Mouse (Mus musculus) thymus, adult 2 months (tissue): ENCODE results near the gene Ctrc. TPM values are rescaled to one million over a fixed set of nuclear protein-coding genes. Genes with fewer than 3 reads are reported as not detected.
A peak's percentile ranks its signal among the peaks of the same experiment; 100 is the strongest.

Source experiments
- DNase-seq: peaks from one replicate; pipeline ENCODE4 v3.0.0; 2021
- H3K27ac ChIP-seq: fragments of 200-500 bp; 2 replicates; pipeline ENCODE4 v1.5.1; 2012; ENCODE audit warnings: low read length, control low read depth; ENCODE audit not compliant: control insufficient read depth, insufficient read depth
- H3K27me3 ChIP-seq: fragments of 200-500 bp; 2 replicates; pipeline ENCODE4 v1.6.1; 2012; ENCODE audit warnings: mild to moderate bottlenecking, low read length, moderate library complexity, mixed read lengths; ENCODE audit not compliant: control insufficient read depth, insufficient read depth
- H3K36me3 ChIP-seq: fragments of 200-500 bp; 2 replicates; pipeline ENCODE4 v1.6.1; 2012; ENCODE audit warnings: mild to moderate bottlenecking, low read length, moderate library complexity; ENCODE audit not compliant: control insufficient read depth, insufficient read depth
- H3K4me1 ChIP-seq: fragments of 200-500 bp; replicated peaks from 2 replicates; pipeline ENCODE4 v1.6.1; 2012; ENCODE audit warnings: low read length; ENCODE audit not compliant: control insufficient read depth, insufficient read depth
- H3K4me3 ChIP-seq: fragments of 200-500 bp; 2 replicates; pipeline ENCODE4 v1.5.1; 2012; ENCODE audit warnings: mild to moderate bottlenecking, low read length, control low read depth, moderate library complexity; ENCODE audit not compliant: control insufficient read depth, insufficient read depth
- CTCF ChIP-seq: fragments of 200-500 bp; IDR thresholded peaks from 2 replicates; pipeline ENCODE4 v1.5.1; 2012; ENCODE audit warnings: mild to moderate bottlenecking, control low read depth, low read length, moderate library complexity, borderline replicate concordance; ENCODE audit not compliant: control insufficient read depth, poor library complexity, insufficient read depth; ENCODE audit errors: extremely low read depth
- POLR2A ChIP-seq: fragments of 200-500 bp; IDR thresholded peaks from 2 replicates; pipeline ENCODE4 v1.6.1; 2012; ENCODE audit warnings: mild to moderate bottlenecking, low read length, control low read depth, moderate library complexity; ENCODE audit not compliant: control insufficient read depth, poor library complexity, insufficient read depth; ENCODE audit errors: extremely low read depth
- WGBS: fragments of 180-500 bp; shearing (Covaris S2); methylation state at CpG from one replicate; pipeline ENCODE4 v1.1.7; 2018; 5-methylcytosine and 5-hydroxymethylcytosine counted together
- polyA plus RNA-seq: library from polyadenylated mRNA; depleted of rRNA; stranded (reverse); fragments of >200 nt; gene quantifications from 2 replicates; pipeline ENCODE4 v1.2.3, GENCODE M21; 2012

Ctrc gene
- polyA plus RNA-seq, 1 experiment: 0.35 TPM

DNA sequence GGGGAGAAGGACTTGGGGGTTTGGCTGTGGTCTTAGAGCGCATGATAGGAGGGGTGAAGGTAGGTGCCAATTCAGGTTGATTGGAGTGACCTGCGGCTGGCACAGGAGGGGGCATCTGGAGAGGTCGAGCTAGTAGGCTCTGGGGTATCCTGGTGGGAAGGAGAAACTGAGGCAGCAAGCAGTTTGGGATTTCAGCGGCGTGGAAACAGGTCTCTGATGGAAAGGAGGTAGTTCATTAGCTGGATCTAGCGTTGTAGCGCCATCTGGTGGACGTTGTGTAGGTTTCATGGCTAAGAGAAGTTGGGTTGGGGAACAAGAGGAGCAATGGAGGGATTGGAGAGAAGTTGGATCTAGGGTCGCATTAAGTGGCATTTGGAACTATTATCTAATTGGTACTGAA, 7.3 kb upstream of the Ctrc start:
- H3K27me3 ChIP-seq: no peaks in the 10 kb centered on the region
- H3K4me1 ChIP-seq: no peaks in the 10 kb centered on the region
- H3K4me3 ChIP-seq: no peak overlapping the region
- WGBS: 48% methylated on average over 9 of the region's 9 CpGs
- TF ChIP-seq POLR2A: no peak
- 0 out of 2 replicates have a peak, but pooled peaks have one; percentile 25 for TF ChIP-seq CTCF
- H3K36me3 ChIP-seq: no peaks in the 10 kb centered on the region
- DNase-seq: peak; percentile 43
- H3K27ac ChIP-seq: no peak overlapping the region

DNA sequence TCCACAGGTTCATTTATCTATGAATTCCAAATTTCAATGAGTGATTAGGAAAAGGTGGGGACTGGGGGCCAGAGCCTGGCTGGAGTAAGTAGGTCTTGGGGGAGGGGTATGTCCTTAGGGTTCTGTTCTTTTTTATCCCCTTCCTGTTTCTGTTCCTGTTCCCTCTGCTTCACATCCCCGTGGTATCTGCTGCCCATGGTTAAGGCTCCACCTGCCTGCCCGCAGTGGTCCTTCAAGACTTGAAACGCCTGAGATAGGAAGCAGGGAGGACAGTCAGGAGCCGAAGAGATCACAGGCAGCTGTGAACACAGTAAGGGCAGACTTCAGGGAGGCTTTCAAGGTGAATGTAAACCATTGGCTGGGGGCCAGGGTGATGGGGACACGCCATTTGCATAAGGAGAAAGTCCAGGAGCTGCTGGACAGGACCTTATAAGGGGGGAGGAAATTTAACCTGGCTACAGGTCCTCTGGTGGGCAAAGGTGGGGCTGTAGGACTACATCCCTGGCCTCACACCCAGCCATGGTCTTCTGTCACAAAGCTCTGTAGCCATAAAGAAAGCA, 11.5 kb downstream of the Ctrc start:
- no peak overlapping the region for H3K4me3 ChIP-seq
- H3K27me3 ChIP-seq: no peaks in the 10 kb centered on the region
- H3K4me1 ChIP-seq: no peaks in the 10 kb centered on the region
- 35% methylated on average over 5 of the region's 5 CpGs for WGBS
- no peaks in the 10 kb centered on the region for H3K36me3 ChIP-seq
- no peak for DNase-seq
- H3K27ac ChIP-seq: no peak overlapping the region
- TF ChIP-seq POLR2A: no peak
- no peak for TF ChIP-seq CTCF

DNA sequence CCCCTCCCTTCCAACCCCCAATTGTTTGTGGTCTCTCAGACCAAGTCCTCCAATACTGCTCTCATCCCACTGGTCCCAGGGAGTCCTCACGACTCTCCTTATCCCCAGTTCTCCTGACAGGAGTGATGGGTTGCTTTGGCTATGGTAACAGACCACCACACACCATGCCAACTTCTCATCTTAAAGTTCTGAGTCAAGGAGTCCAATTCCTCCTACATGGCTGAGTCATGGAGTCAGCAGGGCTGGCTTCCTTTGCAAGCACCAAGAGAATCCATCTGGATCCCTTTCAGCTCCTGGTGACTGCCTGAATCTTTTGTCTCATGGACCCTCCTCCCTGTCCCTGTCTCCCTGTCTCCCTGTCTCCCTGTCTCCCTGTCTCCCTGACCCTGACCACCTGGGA, 12.2 kb downstream of the Ctrc start:
- H3K36me3 ChIP-seq: no peaks in the 10 kb centered on the region
- DNase-seq: no peak
- TF ChIP-seq CTCF: no peak
- TF ChIP-seq POLR2A: no peak
- H3K27ac ChIP-seq: no peak overlapping the region
- H3K27me3 ChIP-seq: no peaks in the 10 kb centered on the region
- 88% methylated on average over 1 of the region's 1 CpGs for WGBS
- no peak overlapping the region for H3K4me3 ChIP-seq
- H3K4me1 ChIP-seq: no peaks in the 10 kb centered on the region

DNA sequence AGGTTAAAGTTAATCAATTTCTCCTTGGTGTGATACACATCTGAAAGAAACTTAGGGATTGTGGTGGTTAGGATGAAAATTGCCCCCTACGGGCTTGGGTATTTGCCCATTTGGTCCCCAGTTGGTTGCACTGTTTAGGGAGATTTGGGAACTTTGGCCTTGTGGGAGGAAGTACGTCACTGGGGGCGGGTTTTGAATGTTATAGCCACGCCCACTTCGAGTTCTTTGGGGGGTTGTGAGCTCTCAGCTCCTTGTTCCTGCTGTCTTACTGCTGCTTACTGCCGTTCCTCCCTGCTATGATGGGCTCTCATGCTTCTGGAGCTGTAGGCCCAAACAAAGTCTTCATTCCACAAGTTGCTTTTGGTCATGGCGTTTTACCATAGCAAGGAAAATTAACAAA, 14.8 kb downstream of the Ctrc start:
- WGBS: 89% methylated on average over 7 of the region's 7 CpGs
- H3K27me3 ChIP-seq: no peaks in the 10 kb centered on the region
- H3K27ac ChIP-seq: no peak overlapping the region
- H3K36me3 ChIP-seq: no peaks in the 10 kb centered on the region
- TF ChIP-seq POLR2A (no peak), CTCF (no peak)
- H3K4me1 ChIP-seq: no peaks in the 10 kb centered on the region
- H3K4me3 ChIP-seq: no peak overlapping the region
- DNase-seq: no peak

DNA sequence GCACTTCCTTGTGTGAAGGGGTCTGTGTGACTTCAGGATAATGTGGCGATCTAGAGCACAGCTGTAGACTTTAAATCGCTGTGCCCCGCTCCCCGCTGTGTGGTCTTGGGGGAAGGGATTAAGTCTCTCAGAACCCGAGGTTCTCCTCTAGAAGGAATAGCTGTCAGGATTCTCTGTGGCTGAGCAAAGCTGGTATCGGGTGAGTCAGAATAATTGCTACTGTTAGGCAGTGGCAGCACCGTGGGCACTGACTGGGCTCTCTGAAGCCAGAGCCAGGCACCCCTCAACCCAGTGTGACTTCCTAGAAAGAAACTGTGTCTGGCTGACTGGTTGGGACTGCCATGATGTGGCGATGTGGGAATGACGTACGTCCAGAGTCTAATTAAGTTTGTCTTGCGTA, 15.8 kb downstream of the Ctrc start:
- TF ChIP-seq POLR2A: no peak
- TF ChIP-seq CTCF: no peak
- Histone ChIP-seq H3K27ac (no peak overlapping the region), H3K4me1 (no peaks in the 10 kb centered on the region), H3K27me3 (no peaks in the 10 kb centered on the region), H3K36me3 (no peaks in the 10 kb centered on the region), H3K4me3 (no peak overlapping the region)
- DNase-seq: no peak
- WGBS: 87% methylated on average over 11 of the region's 11 CpGs

DNA sequence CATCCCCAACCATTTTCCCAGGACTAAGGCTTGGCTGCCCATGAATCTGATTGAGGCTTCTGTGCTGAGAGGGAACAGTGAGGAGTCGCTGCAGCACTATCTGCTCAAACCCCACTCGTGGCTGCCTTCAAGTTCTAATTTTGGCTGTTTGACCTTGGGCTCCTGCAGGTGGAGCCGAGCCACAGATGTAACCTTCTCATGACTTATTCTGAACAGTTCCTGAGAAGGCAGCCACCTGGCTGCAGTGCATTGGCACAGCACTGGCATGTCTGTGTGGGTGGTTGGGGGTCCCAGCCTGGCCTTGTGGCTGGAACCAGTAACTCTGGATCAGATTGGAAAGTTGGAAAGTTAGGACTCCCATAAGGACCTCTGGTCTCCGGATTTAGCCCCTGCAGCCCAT, 18.0 kb downstream of the Ctrc start:
- H3K27me3 ChIP-seq: no peaks in the 10 kb centered on the region
- DNase-seq: no peak
- H3K36me3 ChIP-seq: no peaks in the 10 kb centered on the region
- H3K4me1 ChIP-seq: no peaks in the 10 kb centered on the region
- 47% methylated on average over 4 of the region's 4 CpGs for WGBS
- TF ChIP-seq CTCF: no peak
- TF ChIP-seq POLR2A: no peak
- no peak overlapping the region for H3K27ac ChIP-seq
- H3K4me3 ChIP-seq: no peak overlapping the region

DNA sequence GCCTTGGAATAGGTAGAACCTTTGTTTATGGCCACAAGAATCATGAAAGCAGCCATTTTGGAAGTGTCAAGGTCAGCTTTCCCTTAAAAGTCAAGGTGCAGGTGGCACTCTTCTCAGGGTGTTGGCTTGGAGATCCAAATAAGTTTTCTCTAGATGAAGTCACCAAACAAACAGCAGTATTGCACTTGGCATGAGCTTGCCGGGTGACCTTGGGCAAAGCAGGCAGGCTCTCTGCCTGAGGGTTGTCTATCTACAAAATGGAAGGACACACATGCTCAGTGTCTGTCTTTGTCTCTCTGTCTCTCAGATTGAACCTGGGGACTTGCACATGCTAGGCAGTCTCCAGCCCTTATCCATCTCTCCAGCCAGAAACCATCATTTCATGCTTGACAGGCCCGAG, 18.8 kb downstream of the Ctrc start:
- no peak for DNase-seq
- no peaks in the 10 kb centered on the region for H3K27me3 ChIP-seq
- no peak overlapping the region for H3K4me3 ChIP-seq
- no peaks in the 10 kb centered on the region for H3K36me3 ChIP-seq
- H3K4me1 ChIP-seq: no peaks in the 10 kb centered on the region
- TF ChIP-seq POLR2A: no peak
- TF ChIP-seq CTCF: no peak
- H3K27ac ChIP-seq: no peak overlapping the region
- 98% methylated on average over 2 of the region's 2 CpGs for WGBS
